Mouse (Mus musculus): ENCODE results near the gene AL607142.1. TPM values are rescaled to one million over a fixed set of nuclear protein-coding genes. Genes with fewer than 3 reads are reported as not detected.
A peak's percentile ranks its signal among the peaks of the same experiment; 100 is the strongest.

The AL607142.1 gene
- polyA plus RNA-seq, 1 experiment = not detected

- no peaks in the 10 kb centered on the region for H3K27me3 ChIP-seq (ENCODE audit: control insufficient read depth, insufficient read depth, low read length)
- H3K4me1 ChIP-seq (ENCODE audit: control insufficient read depth, insufficient read depth, low read length) = peaks cover 37% of the 10 kb centered on the region
- no peak for TF ChIP-seq CTCF (IDR thresholded peaks at IDR 0.05; ENCODE audit: borderline replicate concordance, insufficient read depth, low read depth, low read length)
- TF ChIP-seq POLR2A (IDR thresholded peaks at IDR 0.05; ENCODE audit: borderline replicate concordance, insufficient read depth, low read length) = no peak
- no peak overlapping the region for H3K27ac ChIP-seq (ENCODE audit: insufficient read depth, low read length)
- WGBS = 97% methylated on average over 8 of the region's 8 CpGs
- no peak overlapping the region for H3K4me3 ChIP-seq (replicated peaks; ENCODE audit: insufficient read depth, low read depth, low read length)
- DNase-seq = peak in 1 of 2 experiments; percentile 35
Measured at GRCm38 (mm10) chr4:120067592-120068235, 2.9 kb downstream of the AL607142.1 start.

- DNase-seq = no peak
- WGBS = 71% methylated on average over 3 of the region's 3 CpGs
- Histone ChIP-seq H3K27ac (ENCODE audit: insufficient read depth, low read length) (no peak overlapping the region), H3K4me1 (ENCODE audit: control insufficient read depth, insufficient read depth, low read length) (peaks cover 28% of the 10 kb centered on the region), H3K4me3 (replicated peaks; ENCODE audit: insufficient read depth, low read depth, low read length) (no peak overlapping the region), H3K27me3 (ENCODE audit: control insufficient read depth, insufficient read depth, low read length) (no peaks in the 10 kb centered on the region)
- TF ChIP-seq POLR2A (IDR thresholded peaks at IDR 0.05; ENCODE audit: borderline replicate concordance, insufficient read depth, low read length) = no peak
- TF ChIP-seq CTCF (IDR thresholded peaks at IDR 0.05; ENCODE audit: borderline replicate concordance, insufficient read depth, low read depth, low read length) = no peak
Measured at GRCm38 (mm10) chr4:120068883-120069581, 4.2 kb downstream of the AL607142.1 start.

- WGBS = 27% methylated on average over 3 of the region's 3 CpGs
- H3K4me3 ChIP-seq (replicated peaks; ENCODE audit: insufficient read depth, low read depth, low read length) = no peak overlapping the region
- H3K27ac ChIP-seq (ENCODE audit: insufficient read depth, low read length) = no peak overlapping the region
- no peaks in the 10 kb centered on the region for H3K27me3 ChIP-seq (ENCODE audit: control insufficient read depth, insufficient read depth, low read length)
- TF ChIP-seq POLR2A (IDR thresholded peaks at IDR 0.05; ENCODE audit: borderline replicate concordance, insufficient read depth, low read length) = no peak
- TF ChIP-seq CTCF (IDR thresholded peaks at IDR 0.05; ENCODE audit: borderline replicate concordance, insufficient read depth, low read depth, low read length) = no peak
- H3K4me1 ChIP-seq (ENCODE audit: control insufficient read depth, insufficient read depth, low read length) = peaks cover 28% of the 10 kb centered on the region
- no peak for DNase-seq
Measured at GRCm38 (mm10) chr4:120069582-120069980, 4.8 kb downstream of the AL607142.1 start.

- no peak overlapping the region for H3K4me3 ChIP-seq (replicated peaks; ENCODE audit: insufficient read depth, low read depth, low read length)
- no peak for TF ChIP-seq POLR2A (IDR thresholded peaks at IDR 0.05; ENCODE audit: borderline replicate concordance, insufficient read depth, low read length)
- TF ChIP-seq CTCF (IDR thresholded peaks at IDR 0.05; ENCODE audit: borderline replicate concordance, insufficient read depth, low read depth, low read length) = no peak
- no peaks in the 10 kb centered on the region for H3K27me3 ChIP-seq (ENCODE audit: control insufficient read depth, insufficient read depth, low read length)
- DNase-seq = no peak
- peaks cover 28% of the 10 kb centered on the region for H3K4me1 ChIP-seq (ENCODE audit: control insufficient read depth, insufficient read depth, low read length)
- H3K27ac ChIP-seq (ENCODE audit: insufficient read depth, low read length) = no peak overlapping the region
- WGBS = 87% methylated on average over 3 of the region's 3 CpGs
Measured at GRCm38 (mm10) chr4:120071411-120071810, 6.6 kb downstream of the AL607142.1 start.

GRCm38 (mm10) chr4:120071842-120072507 is 7.2 kb downstream of the AL607142.1 start:
- DNase-seq = peak; percentile 42 to 57
- H3K27ac ChIP-seq (ENCODE audit: insufficient read depth, low read length) = no peak overlapping the region
- H3K4me3 ChIP-seq (replicated peaks; ENCODE audit: insufficient read depth, low read depth, low read length) = no peak overlapping the region
- peaks cover 28% of the 10 kb centered on the region for H3K4me1 ChIP-seq (ENCODE audit: control insufficient read depth, insufficient read depth, low read length)
- WGBS = 26% methylated on average over 15 of the region's 15 CpGs
- no peak for TF ChIP-seq POLR2A (IDR thresholded peaks at IDR 0.05; ENCODE audit: borderline replicate concordance, insufficient read depth, low read length)
- no peak for TF ChIP-seq CTCF (IDR thresholded peaks at IDR 0.05; ENCODE audit: borderline replicate concordance, insufficient read depth, low read depth, low read length)
- no peaks in the 10 kb centered on the region for H3K27me3 ChIP-seq (ENCODE audit: control insufficient read depth, insufficient read depth, low read length)

- no peak overlapping the region for H3K27ac ChIP-seq (ENCODE audit: insufficient read depth, low read length)
- 61% methylated on average over 5 of the region's 5 CpGs for WGBS
- H3K27me3 ChIP-seq (ENCODE audit: control insufficient read depth, insufficient read depth, low read length) = no peaks in the 10 kb centered on the region
- TF ChIP-seq CTCF (IDR thresholded peaks at IDR 0.05; ENCODE audit: borderline replicate concordance, insufficient read depth, low read depth, low read length) = no peak
- no peak for TF ChIP-seq POLR2A (IDR thresholded peaks at IDR 0.05; ENCODE audit: borderline replicate concordance, insufficient read depth, low read length)
- peaks cover 23% of the 10 kb centered on the region for H3K4me1 ChIP-seq (ENCODE audit: control insufficient read depth, insufficient read depth, low read length)
- no peak overlapping the region for H3K4me3 ChIP-seq (replicated peaks; ENCODE audit: insufficient read depth, low read depth, low read length)
- DNase-seq = peak in 1 of 2 experiments; percentile 53
Measured at GRCm38 (mm10) chr4:120074061-120074460, 9.3 kb downstream of the AL607142.1 start.

GRCm38 (mm10) chr4:120077322-120077721 is 12.5 kb downstream of the AL607142.1 start:
- Histone ChIP-seq H3K4me1 (ENCODE audit: control insufficient read depth, insufficient read depth, low read length) (peaks cover 4% of the 10 kb centered on the region; the same call in 1 of the 2 replicates), H3K27me3 (ENCODE audit: control insufficient read depth, insufficient read depth, low read length) (no peaks in the 10 kb centered on the region), H3K4me3 (replicated peaks; ENCODE audit: insufficient read depth, low read depth, low read length) (no peak overlapping the region), H3K27ac (ENCODE audit: insufficient read depth, low read length) (no peak overlapping the region)
- TF ChIP-seq CTCF (IDR thresholded peaks at IDR 0.05; ENCODE audit: borderline replicate concordance, insufficient read depth, low read depth, low read length) (no peak), POLR2A (IDR thresholded peaks at IDR 0.05; ENCODE audit: borderline replicate concordance, insufficient read depth, low read length) (no peak)
- DNase-seq = no peak
- WGBS = 91% methylated on average over 8 of the region's 8 CpGs
